Mouse (Mus musculus) adrenal gland, postnatal 25 days (tissue): Measurements from ENCODE around the gene Kcnj6. TPM values are rescaled to one million over a fixed set of nuclear protein-coding genes. Genes with fewer than 3 reads are reported as not detected.
A peak's percentile ranks its signal among the peaks of the same experiment; 100 is the strongest.

Source experiments
- DNase-seq: peaks from one replicate; pipeline ENCODE4 v3.0.0; 2021; ENCODE audit warnings: mixed read lengths
- microRNA-seq, 2 experiments: library from miRNA; unstranded; fragments of <30 nt; microRNA quantifications; one replicate each; pipeline ENCODE4 v1.2.0; 2021
- total RNA-seq: library from RNA; stranded (reverse); gene quantifications from 2 replicates; pipeline ENCODE4 v1.2.3, GENCODE M21; 2021

Gene Kcnj6
- total RNA-seq, 1 experiment from 2014 or later: 1.2 TPM

- DNase-seq: no peak
Measured at GRCm38 (mm10) chr16:94714483-94714882, 283.0 kb downstream of the Kcnj6 start.

- DNase-seq: peak; percentile 90
Measured at GRCm38 (mm10) chr16:94713480-94714094, 283.9 kb downstream of the Kcnj6 start.

GRCm38 (mm10) chr16:94701971-94702370 lies 295.5 kb downstream of the Kcnj6 start:
- DNase-seq: no peak

GRCm38 (mm10) chr16:94701141-94701540 lies 296.4 kb downstream of the Kcnj6 start:
- no peak for DNase-seq

Small RNA genes lying within 50 kb of the gene (microRNA-seq; reads per million reads assigned to microRNA genes)
- gene Gm22745: 0 reads per million in 2 experiments
